Mouse (Mus musculus): ENCODE measurements at regions not wholly inside any gene's neighbourhood (a gene's known extent, or its start where the extent isn't known, plus 50 kb on each side); places are given as distances from the start of the nearest gene placed in this dataset.

- H3K36me3 ChIP-seq (ENCODE audit: control insufficient read depth, insufficient read depth, low read length, poor library complexity, severe bottlenecking), result no peaks in the 10 kb centered on the region
- H3K4me1 ChIP-seq (ENCODE audit: control insufficient read depth, insufficient read depth, low read length), result no peaks in the 10 kb centered on the region
- TF ChIP-seq CTCF (IDR thresholded peaks at IDR 0.05; ENCODE audit: low read depth, low read length) (no peak), POLR2A (IDR thresholded peaks at IDR 0.05; ENCODE audit: insufficient read depth, low read length) (no peak), EP300 (IDR thresholded peaks at IDR 0.05; ENCODE audit: insufficient read depth, low read depth, low read length) (no peak)
- H3K27me3 ChIP-seq (ENCODE audit: control insufficient read depth, insufficient read depth, low read length, poor library complexity, severe bottlenecking), result no peaks in the 10 kb centered on the region
- no peak overlapping the region for H3K9ac ChIP-seq (ENCODE audit: low read depth, poor library complexity, severe bottlenecking)
- no peak overlapping the region for H3K4me3 ChIP-seq (ENCODE audit: low read depth, low read length)
- H3K27ac ChIP-seq (ENCODE audit: insufficient read depth, low read length), result no peak overlapping the region
- H3K9me3 ChIP-seq (replicated peaks; ENCODE audit: control insufficient read depth, insufficient read depth, low read length, poor library complexity, severe bottlenecking), result no peaks in the 10 kb centered on the region
Measured at GRCm38 (mm10) chr2:149614078-149614939, 209.5 kb downstream of the Cst10 start.

DNA sequence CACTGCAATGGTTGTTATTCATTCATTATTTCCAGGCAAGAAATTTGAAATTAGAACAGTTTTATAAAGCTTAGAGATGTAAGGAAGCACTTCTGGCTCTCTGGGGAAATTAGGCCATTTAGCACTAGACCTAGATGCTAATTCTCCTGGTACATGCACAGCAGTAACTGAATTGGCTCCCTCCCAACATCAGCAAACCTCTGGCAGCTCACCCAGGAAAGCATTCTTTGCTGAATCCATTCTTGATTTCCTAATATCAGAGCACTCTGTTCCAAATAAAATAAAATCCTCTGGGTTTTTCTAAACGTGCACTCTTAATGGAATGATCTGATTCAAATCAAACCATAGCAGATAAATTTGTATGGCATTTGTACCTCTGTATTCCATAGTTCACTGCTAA is 203.4 kb upstream of the Syndig1 start:
- Histone ChIP-seq H3K36me3 (ENCODE audit: control insufficient read depth, insufficient read depth, low read length, poor library complexity, severe bottlenecking) (no peaks in the 10 kb centered on the region), H3K9me3 (replicated peaks; ENCODE audit: control insufficient read depth, insufficient read depth, low read length, poor library complexity, severe bottlenecking) (no peaks in the 10 kb centered on the region), H3K4me1 (ENCODE audit: control insufficient read depth, insufficient read depth, low read length) (no peaks in the 10 kb centered on the region), H3K4me3 (ENCODE audit: low read depth, low read length) (no peak overlapping the region), H3K9ac (ENCODE audit: low read depth, poor library complexity, severe bottlenecking) (no peak overlapping the region), H3K27ac (ENCODE audit: insufficient read depth, low read length) (no peak overlapping the region), H3K27me3 (ENCODE audit: control insufficient read depth, insufficient read depth, low read length, poor library complexity, severe bottlenecking) (no peaks in the 10 kb centered on the region)
- TF ChIP-seq EP300 (IDR thresholded peaks at IDR 0.05; ENCODE audit: insufficient read depth, low read depth, low read length) (no peak), CTCF (IDR thresholded peaks at IDR 0.05; ENCODE audit: low read depth, low read length) (no peak), POLR2A (IDR thresholded peaks at IDR 0.05; ENCODE audit: insufficient read depth, low read length) (no peak)

DNA sequence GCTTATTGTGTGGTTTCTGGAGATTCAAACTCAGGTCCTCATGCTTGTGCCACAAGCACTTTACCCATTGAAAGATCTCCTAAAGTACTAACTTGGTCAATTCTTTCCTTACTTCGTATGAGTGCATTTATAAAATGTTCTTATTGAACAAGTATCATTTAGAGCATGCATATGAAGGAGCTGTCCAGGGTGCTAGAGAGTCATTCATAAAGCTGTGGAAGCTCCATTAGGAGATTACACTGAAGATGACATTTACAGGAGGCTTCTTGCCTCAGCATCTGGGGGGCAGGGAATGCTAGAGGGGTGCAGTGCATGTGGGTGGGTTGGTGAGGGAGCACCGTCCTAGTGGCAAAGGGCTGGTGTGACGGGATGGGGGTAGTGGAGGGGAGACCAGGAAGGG is 187.8 kb upstream of the Syndig1 start:
- no peaks in the 10 kb centered on the region for H3K4me1 ChIP-seq (ENCODE audit: control insufficient read depth, insufficient read depth, low read length)
- no peaks in the 10 kb centered on the region for H3K9me3 ChIP-seq (replicated peaks; ENCODE audit: control insufficient read depth, insufficient read depth, low read length, poor library complexity, severe bottlenecking)
- H3K36me3 ChIP-seq (ENCODE audit: control insufficient read depth, insufficient read depth, low read length, poor library complexity, severe bottlenecking), result no peaks in the 10 kb centered on the region
- no peaks in the 10 kb centered on the region for H3K27me3 ChIP-seq (ENCODE audit: control insufficient read depth, insufficient read depth, low read length, poor library complexity, severe bottlenecking)
- TF ChIP-seq POLR2A (IDR thresholded peaks at IDR 0.05; ENCODE audit: insufficient read depth, low read length) (no peak), EP300 (IDR thresholded peaks at IDR 0.05; ENCODE audit: insufficient read depth, low read depth, low read length) (no peak), CTCF (IDR thresholded peaks at IDR 0.05; ENCODE audit: low read depth, low read length) (no peak)
- no peak overlapping the region for H3K27ac ChIP-seq (ENCODE audit: insufficient read depth, low read length)
- H3K4me3 ChIP-seq (ENCODE audit: low read depth, low read length), result no peak overlapping the region
- no peak overlapping the region for H3K9ac ChIP-seq (ENCODE audit: low read depth, poor library complexity, severe bottlenecking)

- H3K4me3 ChIP-seq (ENCODE audit: low read depth, low read length), result no peak overlapping the region
- H3K27me3 ChIP-seq (ENCODE audit: control insufficient read depth, insufficient read depth, low read length, poor library complexity, severe bottlenecking), result no peaks in the 10 kb centered on the region
- H3K4me1 ChIP-seq (ENCODE audit: control insufficient read depth, insufficient read depth, low read length), result no peaks in the 10 kb centered on the region
- no peaks in the 10 kb centered on the region for H3K36me3 ChIP-seq (ENCODE audit: control insufficient read depth, insufficient read depth, low read length, poor library complexity, severe bottlenecking)
- H3K27ac ChIP-seq (ENCODE audit: insufficient read depth, low read length), result no peak overlapping the region
- TF ChIP-seq CTCF (IDR thresholded peaks at IDR 0.05; ENCODE audit: low read depth, low read length) (no peak), POLR2A (IDR thresholded peaks at IDR 0.05; ENCODE audit: insufficient read depth, low read length) (no peak), EP300 (IDR thresholded peaks at IDR 0.05; ENCODE audit: insufficient read depth, low read depth, low read length) (no peak)
- H3K9ac ChIP-seq (ENCODE audit: low read depth, poor library complexity, severe bottlenecking), result no peak overlapping the region
- no peaks in the 10 kb centered on the region for H3K9me3 ChIP-seq (replicated peaks; ENCODE audit: control insufficient read depth, insufficient read depth, low read length, poor library complexity, severe bottlenecking)
Measured at GRCm38 (mm10) chr2:149651829-149652228, 177.2 kb upstream of the Syndig1 start.

DNA sequence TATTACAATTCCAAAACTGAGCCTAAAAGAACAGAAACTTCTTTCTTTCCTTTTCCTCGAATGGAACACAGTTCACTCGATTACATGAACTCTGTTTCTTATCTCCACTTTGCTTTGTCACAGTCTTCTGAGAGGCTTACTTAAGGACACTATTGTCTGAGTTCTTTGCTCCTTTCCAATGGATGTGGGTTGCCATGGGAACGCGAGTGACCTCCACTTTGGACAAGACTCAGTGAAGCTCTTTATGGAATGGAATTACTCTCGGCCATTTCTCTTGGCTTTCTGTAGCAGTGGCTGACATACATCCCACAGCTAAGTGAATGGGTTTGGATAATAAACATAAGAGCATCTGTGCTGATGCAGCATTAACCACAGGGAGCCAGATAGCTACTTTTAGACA is 167.9 kb upstream of the Syndig1 start:
- Histone ChIP-seq H3K27me3 (ENCODE audit: control insufficient read depth, insufficient read depth, low read length, poor library complexity, severe bottlenecking) (no peaks in the 10 kb centered on the region), H3K4me3 (ENCODE audit: low read depth, low read length) (no peak overlapping the region), H3K9me3 (replicated peaks; ENCODE audit: control insufficient read depth, insufficient read depth, low read length, poor library complexity, severe bottlenecking) (no peaks in the 10 kb centered on the region), H3K27ac (ENCODE audit: insufficient read depth, low read length) (no peak overlapping the region), H3K4me1 (ENCODE audit: control insufficient read depth, insufficient read depth, low read length) (no peaks in the 10 kb centered on the region), H3K36me3 (ENCODE audit: control insufficient read depth, insufficient read depth, low read length, poor library complexity, severe bottlenecking) (no peaks in the 10 kb centered on the region), H3K9ac (ENCODE audit: low read depth, poor library complexity, severe bottlenecking) (no peak overlapping the region)
- TF ChIP-seq POLR2A (IDR thresholded peaks at IDR 0.05; ENCODE audit: insufficient read depth, low read length), result no peak
- no peak for TF ChIP-seq CTCF (IDR thresholded peaks at IDR 0.05; ENCODE audit: low read depth, low read length)
- TF ChIP-seq EP300 (IDR thresholded peaks at IDR 0.05; ENCODE audit: insufficient read depth, low read depth, low read length), result no peak

DNA sequence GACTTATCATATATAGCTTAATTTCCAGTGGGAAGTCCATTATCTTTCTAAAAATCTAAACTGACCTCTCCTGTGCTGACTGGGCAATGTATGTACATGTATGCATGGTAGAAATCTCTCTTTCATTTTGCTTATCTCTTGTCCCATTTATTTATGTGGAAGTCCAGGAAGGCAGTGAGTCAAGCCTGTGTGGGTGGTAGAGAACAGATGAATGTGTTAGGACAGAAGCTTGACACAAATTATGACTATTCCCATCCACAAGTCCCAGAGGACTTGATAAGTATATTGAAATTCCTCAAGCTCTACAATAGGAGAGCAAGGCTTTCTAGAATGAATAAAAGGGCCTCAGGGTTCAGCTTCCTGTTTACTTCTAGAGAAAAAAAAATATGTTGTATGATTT is 164.6 kb upstream of the Syndig1 start:
- no peaks in the 10 kb centered on the region for H3K9me3 ChIP-seq (replicated peaks; ENCODE audit: control insufficient read depth, insufficient read depth, low read length, poor library complexity, severe bottlenecking)
- H3K4me3 ChIP-seq (ENCODE audit: low read depth, low read length), result no peak overlapping the region
- no peaks in the 10 kb centered on the region for H3K36me3 ChIP-seq (ENCODE audit: control insufficient read depth, insufficient read depth, low read length, poor library complexity, severe bottlenecking)
- no peak overlapping the region for H3K9ac ChIP-seq (ENCODE audit: low read depth, poor library complexity, severe bottlenecking)
- no peaks in the 10 kb centered on the region for H3K27me3 ChIP-seq (ENCODE audit: control insufficient read depth, insufficient read depth, low read length, poor library complexity, severe bottlenecking)
- no peak overlapping the region for H3K27ac ChIP-seq (ENCODE audit: insufficient read depth, low read length)
- TF ChIP-seq EP300 (IDR thresholded peaks at IDR 0.05; ENCODE audit: insufficient read depth, low read depth, low read length), result no peak
- no peak for TF ChIP-seq POLR2A (IDR thresholded peaks at IDR 0.05; ENCODE audit: insufficient read depth, low read length)
- no peak for TF ChIP-seq CTCF (IDR thresholded peaks at IDR 0.05; ENCODE audit: low read depth, low read length)
- H3K4me1 ChIP-seq (ENCODE audit: control insufficient read depth, insufficient read depth, low read length), result no peaks in the 10 kb centered on the region
